Comparison of ENCODE assay signal across 13 mouse cellular contexts in the genomic region with DNA sequence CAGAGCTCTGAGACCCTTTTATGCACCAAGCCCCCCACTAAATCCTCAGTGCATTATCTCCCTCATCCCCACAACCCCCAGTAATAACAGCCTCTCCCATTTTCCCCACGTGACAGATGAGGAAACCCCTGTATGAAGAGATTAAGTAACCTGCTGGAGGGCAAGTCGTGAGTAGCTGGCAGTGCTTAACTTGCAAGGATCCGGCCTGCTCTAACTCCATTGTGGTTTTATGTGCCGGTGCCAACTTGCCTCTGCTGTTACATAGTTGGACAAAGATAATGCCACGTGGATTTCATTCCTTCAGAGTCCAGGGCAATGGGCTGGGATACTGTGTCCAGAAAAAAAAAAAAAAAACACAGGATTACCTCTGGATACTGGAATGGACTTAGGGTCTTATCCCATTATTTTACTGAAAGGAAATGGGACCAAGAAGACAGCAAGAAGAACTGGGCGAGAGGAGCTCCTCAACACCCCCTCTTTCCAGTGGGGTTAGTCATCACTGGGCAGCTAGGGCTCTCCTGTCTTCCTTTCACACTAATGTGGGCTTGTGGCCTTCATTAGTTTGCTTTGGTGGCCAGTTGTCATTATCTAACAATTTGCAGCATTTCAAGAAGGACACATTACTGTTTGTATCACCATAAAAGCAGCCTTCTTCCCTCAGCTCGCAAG. TPM values are rescaled to one million over a fixed set of nuclear protein-coding genes. Genes with fewer than 3 reads are reported as not detected.
DNase-seq lines count a peak whose midpoint lies in the region; ATAC-seq and TF ChIP-seq lines count a peak whose summit lies in the region.
"Had no signal": no experiment of that assay in that cellular context is flagged by ENCODE, and none has a peak within 500 bp of the region (broad histone marks: within the 10 kb centered on the region; RNA-seq: fewer than 3 reads in every experiment).

No protein-coding gene starts in this region.

- no peak for ATAC-seq in kidney, embryonic 15.5 days (replicated peaks; ENCODE audit: low FRiP score)
- ATAC-seq in common myeloid progenitor, adult 5-6 weeks (replicated peaks; ENCODE audit: low read depth, poor library complexity, severe bottlenecking), result peak; percentile 64
- peak; percentile 80; the same call in 1 of the 2 replicates for ATAC-seq in megakaryocyte-erythroid progenitor cell, adult 5-6 weeks (replicated peaks; ENCODE audit: low FRiP score, low TSS enrichment, poor library complexity, severe bottlenecking)
- ATAC-seq: hindbrain, embryonic 16.5 days had no signal

- H3K79me2 ChIP-seq in MEL (ENCODE audit: control insufficient read depth, insufficient read depth, low read length, poor library complexity), result no peaks in the 10 kb centered on the region

- no peaks in the 10 kb centered on the region for H3K9me3 ChIP-seq in kidney, embryonic 15.5 days (replicated peaks)
- no peaks in the 10 kb centered on the region for H3K9me3 ChIP-seq in MEL (replicated peaks; ENCODE audit: insufficient read depth, low read length)
- H3K9me3 ChIP-seq: liver, embryonic 13.5 days had no signal

- TF ChIP-seq CTCF in kidney, adult 2 months (conservative IDR thresholded peaks at IDR 0.05; ENCODE audit: insufficient read depth, insufficient read length, low read depth, low read length), result no peak
- no peak for TF ChIP-seq CTCF in MEL (IDR thresholded peaks at IDR 0.05 in 2 of 3, conservative IDR thresholded peaks at IDR 0.05 in 1 of 3; ENCODE audit: control insufficient read depth in 1 of 3, insufficient read depth in 1 of 3, low read depth in 2 of 3, low read length in 3 of 3, poor library complexity in 1 of 3, severe bottlenecking in 1 of 3)

- no peak overlapping the region for H3K9ac ChIP-seq in kidney, embryonic 15.5 days
- no peak overlapping the region for H3K9ac ChIP-seq in MEL (ENCODE audit: control insufficient read depth, low read depth, low read length, poor library complexity, severe bottlenecking)
- H3K9ac ChIP-seq: liver, embryonic 13.5 days had no signal

- no peak overlapping the region for H3K4me3 ChIP-seq in kidney, adult 2 months (ENCODE audit: insufficient read depth, low read depth, low read length)
- H3K4me3 ChIP-seq in kidney, embryonic 15.5 days (replicated peaks), result no peak overlapping the region
- no peak overlapping the region for H3K4me3 ChIP-seq in MEL (ENCODE audit: control insufficient read depth in 1 of 2, insufficient read depth in 1 of 2, low read depth in 2 of 2, low read length in 2 of 2)
- H3K4me3 ChIP-seq: erythroblast, embryonic 14.5 days; layer of hippocampus, adult 2 months; liver, embryonic 13.5 days had no signal

- 61% methylated on average over 7 of the region's 7 CpGs for WGBS in kidney, adult 2 months
- WGBS in kidney, embryonic 15.5 days, result 68% methylated on average over 7 of the region's 7 CpGs

- DNase-seq in kidney, adult 2 months, result peak; percentile 52
- DNase-seq in MEL (ENCODE audit: low read depth, low spot score), result peak; percentile 37
- no peak for DNase-seq in left cerebral cortex, adult 11 months (ENCODE audit: low spot score)
- DNase-seq in retina, embryonic 14.5 days (ENCODE audit: low spot score), result no peak
- DNase-seq: cerebellum, postnatal 10 days; liver, embryonic 13.5 days; spleen, adult 18-20 months had no signal

- TF ChIP-seq POLR2A in kidney, adult 2 months (IDR thresholded peaks at IDR 0.05; ENCODE audit: low read depth, low read length), result no peak
- no peak for TF ChIP-seq POLR2A in MEL (IDR thresholded peaks at IDR 0.05; ENCODE audit: control insufficient read depth in 1 of 2, insufficient read depth in 1 of 2, low read depth in 1 of 2, low read length in 2 of 2, poor library complexity in 1 of 2)

- H3K4me1 ChIP-seq in kidney, adult 2 months (ENCODE audit: control insufficient read depth, insufficient read depth, low read length), result no peaks in the 10 kb centered on the region; the same call in 1 of the 2 replicates
- peaks cover 11% of the 10 kb centered on the region; the same call in 1 of the 2 replicates for H3K4me1 ChIP-seq in kidney, embryonic 15.5 days
- H3K4me1 ChIP-seq in MEL (ENCODE audit: control insufficient read depth in 1 of 2, insufficient read depth in 2 of 2, low read length in 2 of 2), result peaks cover 2 to 8% of the 10 kb centered on the region in 2 experiments; a peak in 2 of 4 replicates

- no peak overlapping the region for H3K27ac ChIP-seq in kidney, adult 2 months (ENCODE audit: insufficient read depth, low read depth, low read length)
- no peak overlapping the region for H3K27ac ChIP-seq in kidney, embryonic 15.5 days
- no peak overlapping the region for H3K27ac ChIP-seq in MEL (ENCODE audit: control insufficient read depth, low read depth, low read length)
- H3K27ac ChIP-seq: layer of hippocampus, adult 2 months; liver, embryonic 13.5 days had no signal

- TF ChIP-seq EP300 in MEL (IDR thresholded peaks at IDR 0.05; ENCODE audit: low read depth in 1 of 2, low read length in 2 of 2), result peak in 1 of 2 experiments; percentile 41; a peak in 2 of 4 replicates

- H3K4me2 ChIP-seq in kidney, embryonic 15.5 days, result no peak overlapping the region
- H3K4me2 ChIP-seq: liver, embryonic 13.5 days had no signal

- no peaks in the 10 kb centered on the region for H3K36me3 ChIP-seq in kidney, adult 2 months (ENCODE audit: control insufficient read depth, insufficient read depth, low read length)
- H3K36me3 ChIP-seq in kidney, embryonic 15.5 days, result no peaks in the 10 kb centered on the region
- H3K36me3 ChIP-seq in MEL (ENCODE audit: control insufficient read depth in 1 of 2, insufficient read depth in 2 of 2, low read length in 2 of 2), result no peaks in the 10 kb centered on the region; a peak in 1 of 4 replicates
- H3K36me3 ChIP-seq: liver, embryonic 13.5 days had no signal

- H3K27me3 ChIP-seq in kidney, adult 2 months (replicated peaks; ENCODE audit: control insufficient read depth, insufficient read depth, low read length), result no peaks in the 10 kb centered on the region
- 0 out of 2 replicates have a peak, but pooled peaks cover 4% of the 10 kb centered on the region for H3K27me3 ChIP-seq in kidney, embryonic 15.5 days
- no peaks in the 10 kb centered on the region for H3K27me3 ChIP-seq in MEL (ENCODE audit: control insufficient read depth in 1 of 2, insufficient read depth in 2 of 2, low read length in 2 of 2)
- H3K27me3 ChIP-seq: liver, embryonic 13.5 days had no signal

- no peak for TF ChIP-seq RAD21 in MEL (IDR thresholded peaks at IDR 0.05; ENCODE audit: low read depth, low read length)

TF ChIP-seq in MEL, 35 proteins besides CTCF, POLR2A, EP300 and RAD21:
- no peak for TF ChIP-seq MYC (IDR thresholded peaks at IDR 0.05; ENCODE audit: low read depth, low read length)
- no peak for TF ChIP-seq CHD2 (IDR thresholded peaks at IDR 0.05; ENCODE audit: low read length)
- no peak for TF ChIP-seq GABPA (IDR thresholded peaks at IDR 0.05; ENCODE audit: low read depth, low read length)
- no peak for TF ChIP-seq ZNF384 (IDR thresholded peaks at IDR 0.05; ENCODE audit: low read depth, low read length)
- peak; percentile 85 for TF ChIP-seq USF1 (IDR thresholded peaks at IDR 0.05; ENCODE audit: low read depth, low read length)
- no peak for TF ChIP-seq ETS1 (IDR thresholded peaks at IDR 0.05; ENCODE audit: low read depth, low read length)
- TF ChIP-seq MXI1 (IDR thresholded peaks at IDR 0.05; ENCODE audit: low read depth, low read length), result peak; percentile 47; the same call in 1 of the 2 replicates
- TF ChIP-seq TCF12 (IDR thresholded peaks at IDR 0.05; ENCODE audit: low read depth, low read length), result peak; percentile 25; the same call in 1 of the 2 replicates
- TF ChIP-seq MAFK (IDR thresholded peaks at IDR 0.05; ENCODE audit: borderline replicate concordance, low read depth, low read length), result no peak
- 0 out of 2 replicates have a peak, but pooled peaks have one; percentile 5 for TF ChIP-seq TAL1 (IDR thresholded peaks at IDR 0.05; ENCODE audit: low read length)
- TF ChIP-seq CHD1 (IDR thresholded peaks at IDR 0.05; ENCODE audit: low read depth, low read length), result no peak
- no peak for TF ChIP-seq MEF2A (IDR thresholded peaks at IDR 0.05; ENCODE audit: extremely low read depth, insufficient replicate concordance, low read depth, low read length, poor library complexity, severe bottlenecking)
- no peak for TF ChIP-seq NELFE (IDR thresholded peaks at IDR 0.05; ENCODE audit: low read depth, low read length)
- peak; percentile 39; the same call in 1 of the 2 replicates for TF ChIP-seq BHLHE40 (IDR thresholded peaks at IDR 0.05; ENCODE audit: borderline replicate concordance, low read depth, low read length)
- no peak for TF ChIP-seq ZKSCAN1 (IDR thresholded peaks at IDR 0.05; ENCODE audit: low read depth, low read length)
- no peak for TF ChIP-seq UBTF (IDR thresholded peaks at IDR 0.05; ENCODE audit: borderline replicate concordance, insufficient read depth, low read depth, low read length)
- TF ChIP-seq ZMIZ1 (IDR thresholded peaks at IDR 0.05; ENCODE audit: low read depth, low read length), result no peak
- TF ChIP-seq USF2 (IDR thresholded peaks at IDR 0.05; ENCODE audit: borderline replicate concordance in 1 of 2, insufficient read depth in 1 of 2, low read depth in 1 of 2, low read length in 2 of 2), result 0 out of 4 replicates have a peak, but pooled peaks of 1 of the 2 experiments have one; percentile 34
- peak; percentile 48; the same call in 1 of the 2 replicates for TF ChIP-seq MAX (IDR thresholded peaks at IDR 0.05; ENCODE audit: low read length)
- TF ChIP-seq HCFC1 (IDR thresholded peaks at IDR 0.05; ENCODE audit: low read depth, low read length), result no peak
- no peak for TF ChIP-seq MYB (IDR thresholded peaks at IDR 0.05; ENCODE audit: low read depth, low read length)
- no peak for TF ChIP-seq ELF1 (IDR thresholded peaks at IDR 0.05; ENCODE audit: low read depth, low read length)
- TF ChIP-seq E2F4 (IDR thresholded peaks at IDR 0.05; ENCODE audit: borderline replicate concordance, low read depth, low read length), result no peak
- TF ChIP-seq GATA1 (IDR thresholded peaks at IDR 0.05; ENCODE audit: low read depth, low read length), result peak; percentile 16; the same call in 1 of the 2 replicates

RNA-seq across cellular contexts. Expression of a gene that starts 18.6 kb away (rescaled TPM):
- 9.7 and 13.8 TPM in 2 replicates for polyA plus RNA-seq in kidney, adult 2 months (2012; rRNA removed)
- 2.2 and 2.4 TPM in 2 replicates for polyA plus RNA-seq in kidney, embryonic 15.5 days (2015; fragmentation: Nextera tagmentation; extraction: Ambion mirVana)
- 1.4 TPM in 2 replicates for total RNA-seq in MEL (2012; rRNA removed)
- 1 to 10 TPM in 1 of 2 experiments, not detected in 1; 2.9 TPM for polyA plus RNA-seq in MEL (2012; ENCODE audit: insufficient read depth in 1 of 2, insufficient read length in 2 of 2, low read depth in 1 of 2, low replicate concordance in 2 of 2, missing spikeins in 1 of 2)
- 1.5 TPM in 2 replicates for total RNA-seq in common myeloid progenitor, adult 5-6 weeks (2017)
- 0.52 and 1.5 TPM in 2 replicates for total RNA-seq in megakaryocyte-erythroid progenitor cell, adult 5-6 weeks (2014; fragmentation: Nextera tagmentation)
- 2.0 and 2.6 TPM in 2 replicates for total RNA-seq in megakaryocyte-erythroid progenitor cell, adult 5-6 weeks (2017)

Comparison
In these comparisons a context has a peak if more than half of its experiments do, and no peak if none do; other contexts are left out.
1. DNase-seq: peak in kidney, adult 2 months (single experiment) and MEL (single experiment); none in left cerebral cortex, adult 11 months (single experiment) and retina, embryonic 14.5 days (single experiment).